Mouse (Mus musculus) limb, embryonic 12.5 days (tissue): ENCODE measurements around the gene Naaa. TPM values are rescaled to one million over a fixed set of nuclear protein-coding genes. Genes with fewer than 3 reads are reported as not detected.

Experiments
- ATAC-seq: fragments of 200-750 bp; cut with Nextera tagmentation; 2 replicates; pipeline ENCODE4 v1.8.0; 2017; ENCODE audit warnings: low read depth, moderate TSS enrichment; ENCODE audit not compliant: insufficient number of reproducible peaks, insufficient read depth, low FRiP score, low TSS enrichment
- H3K27ac ChIP-seq: fragments of 300-500 bp; sonication (generic); 2 replicates; pipeline ENCODE4 v1.5.1; 2016; ENCODE audit warnings: mild to moderate bottlenecking, moderate library complexity
- H3K27me3 ChIP-seq: fragments of 300-500 bp; sonication (generic); 2 replicates; pipeline ENCODE4 v1.6.1; 2016; ENCODE audit warnings: mild to moderate bottlenecking, moderate library complexity
- H3K36me3 ChIP-seq: fragments of 300-500 bp; sonication (generic); 2 replicates; pipeline ENCODE4 v1.6.1; 2016; ENCODE audit warnings: mild to moderate bottlenecking, moderate library complexity
- H3K4me1 ChIP-seq: fragments of 300-500 bp; sonication (generic); replicated peaks from 2 replicates; pipeline ENCODE4 v1.6.1; 2016
- H3K4me2 ChIP-seq: fragments of 300-500 bp; sonication (generic); 2 replicates; pipeline ENCODE4 v1.6.1; 2016; ENCODE audit warnings: mild to moderate bottlenecking, moderate library complexity
- H3K4me3 ChIP-seq: fragments of 300-500 bp; sonication (generic); replicated peaks from 2 replicates; pipeline ENCODE4 v1.5.1; 2016; ENCODE audit warnings: mild to moderate bottlenecking
- H3K9ac ChIP-seq: fragments of 300-500 bp; sonication (generic); replicated peaks from 2 replicates; pipeline ENCODE4 v1.6.1; 2016; ENCODE audit warnings: mild to moderate bottlenecking, moderate library complexity
- H3K9me3 ChIP-seq: fragments of 300-500 bp; sonication (generic); 2 replicates; pipeline ENCODE4 v1.6.1; 2016; ENCODE audit warnings: mild to moderate bottlenecking, moderate library complexity
- WGBS: fragments of 180-500 bp; shearing (Covaris S2); methylation state at CpG from one replicate; pipeline ENCODE4 v1.1.7; 2016; 5-methylcytosine and 5-hydroxymethylcytosine counted together
- polyA plus RNA-seq: library from polyadenylated mRNA; unstranded; fragments of >200 nt; fragmentation: Nextera tagmentation; extraction: Ambion mirVana; gene quantifications from 2 replicates; pipeline ENCODE4 v1.2.1, GENCODE M21; 2016

Naaa gene
- polyA plus RNA-seq: 4.8 and 6.0 TPM in 2 replicates

GRCm38 (mm10) chr5:92277437-92278394 is at the start of gene Naaa:
Naaa (minus strand) TSS chr5:92278170.
- H3K36me3 ChIP-seq: no peaks in the 10 kb centered on the region
- peak within 1 kb of the TSS; percentile 89 for H3K4me2 ChIP-seq
- peak within 1 kb of the TSS; percentile 66 for H3K9ac ChIP-seq
- no peaks in the 10 kb centered on the region for H3K27me3 ChIP-seq
- no peaks in the 10 kb centered on the region for H3K9me3 ChIP-seq
- peak within 1 kb of the TSS; percentile 64 for H3K4me3 ChIP-seq
- 3% methylated on average over 54 of the region's 54 CpGs for WGBS
- 0 out of 2 replicates have a peak, but pooled peaks cover 6% of the 10 kb centered on the region for H3K4me1 ChIP-seq
- peak; percentile 86 for ATAC-seq
- peak within 1 kb of the TSS; percentile 46; the same call in 1 of the 2 replicates for H3K27ac ChIP-seq

DNA sequence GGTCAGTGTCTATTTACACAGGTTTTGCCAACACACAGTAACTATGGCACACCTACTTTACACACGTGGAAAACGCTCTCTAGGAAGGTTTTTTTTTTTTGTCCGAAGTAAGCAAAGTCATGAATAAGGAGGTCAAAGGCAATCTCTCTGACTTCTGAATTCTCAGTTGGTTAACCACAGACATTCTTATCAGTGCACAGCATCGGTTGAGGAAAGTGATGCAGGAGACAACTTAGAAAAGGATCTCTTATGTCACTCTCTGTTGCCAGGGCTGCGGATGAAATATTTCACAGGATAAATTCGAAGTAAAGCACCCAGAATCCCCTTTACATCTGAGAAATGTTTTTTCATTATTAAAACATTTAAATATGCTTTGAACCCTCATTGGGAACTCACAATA is 49.4 kb upstream of the Naaa start:
- Histone ChIP-seq H3K9ac (no peak overlapping the region), H3K4me3 (no peak overlapping the region), H3K4me1 (no peaks in the 10 kb centered on the region), H3K27ac (no peak overlapping the region), H3K27me3 (no peaks in the 10 kb centered on the region), H3K36me3 (no peaks in the 10 kb centered on the region), H3K9me3 (no peaks in the 10 kb centered on the region), H3K4me2 (no peak overlapping the region)
- 86% methylated on average over 6 of the region's 6 CpGs for WGBS
- no peak for ATAC-seq

DNA sequence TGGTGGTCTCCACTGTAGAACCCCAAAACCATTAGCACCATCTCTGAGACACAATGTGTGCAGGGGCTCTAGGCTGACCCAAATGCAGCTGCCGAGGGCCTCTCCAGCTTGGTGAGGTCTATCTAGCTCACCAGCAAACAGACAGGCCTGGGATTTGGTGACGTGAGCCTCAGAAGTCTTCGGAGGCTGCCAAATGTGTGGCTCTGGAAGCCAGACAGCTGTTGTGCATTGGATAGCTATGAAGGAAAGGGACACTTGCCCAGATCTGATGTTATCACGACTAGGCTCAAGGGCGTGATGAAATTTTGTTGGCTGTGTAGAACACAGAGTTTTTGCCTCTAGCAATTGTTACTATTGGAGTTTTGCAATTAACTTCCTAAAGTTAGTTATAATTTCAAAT is 45.3 kb upstream of the Naaa start:
- no peak for ATAC-seq
- Histone ChIP-seq H3K27ac (no peak overlapping the region), H3K36me3 (no peaks in the 10 kb centered on the region), H3K9me3 (no peaks in the 10 kb centered on the region), H3K27me3 (no peaks in the 10 kb centered on the region), H3K4me1 (peaks cover 4% of the 10 kb centered on the region; the same call in 1 of the 2 replicates), H3K4me3 (no peak overlapping the region), H3K4me2 (no peak overlapping the region), H3K9ac (no peak overlapping the region)
- 75% methylated on average over 5 of the region's 5 CpGs for WGBS

- ATAC-seq: no peak
- Histone ChIP-seq H3K27ac (no peak overlapping the region), H3K4me2 (no peak overlapping the region), H3K36me3 (no peaks in the 10 kb centered on the region), H3K4me3 (no peak overlapping the region), H3K9me3 (no peaks in the 10 kb centered on the region), H3K4me1 (peaks cover 4% of the 10 kb centered on the region; the same call in 1 of the 2 replicates), H3K9ac (no peak overlapping the region), H3K27me3 (no peaks in the 10 kb centered on the region)
- WGBS: 82% methylated on average over 4 of the region's 4 CpGs
These were observed 44.6 kb upstream of the Naaa start for GRCm38 (mm10) chr5:92322612-92323011.

DNA sequence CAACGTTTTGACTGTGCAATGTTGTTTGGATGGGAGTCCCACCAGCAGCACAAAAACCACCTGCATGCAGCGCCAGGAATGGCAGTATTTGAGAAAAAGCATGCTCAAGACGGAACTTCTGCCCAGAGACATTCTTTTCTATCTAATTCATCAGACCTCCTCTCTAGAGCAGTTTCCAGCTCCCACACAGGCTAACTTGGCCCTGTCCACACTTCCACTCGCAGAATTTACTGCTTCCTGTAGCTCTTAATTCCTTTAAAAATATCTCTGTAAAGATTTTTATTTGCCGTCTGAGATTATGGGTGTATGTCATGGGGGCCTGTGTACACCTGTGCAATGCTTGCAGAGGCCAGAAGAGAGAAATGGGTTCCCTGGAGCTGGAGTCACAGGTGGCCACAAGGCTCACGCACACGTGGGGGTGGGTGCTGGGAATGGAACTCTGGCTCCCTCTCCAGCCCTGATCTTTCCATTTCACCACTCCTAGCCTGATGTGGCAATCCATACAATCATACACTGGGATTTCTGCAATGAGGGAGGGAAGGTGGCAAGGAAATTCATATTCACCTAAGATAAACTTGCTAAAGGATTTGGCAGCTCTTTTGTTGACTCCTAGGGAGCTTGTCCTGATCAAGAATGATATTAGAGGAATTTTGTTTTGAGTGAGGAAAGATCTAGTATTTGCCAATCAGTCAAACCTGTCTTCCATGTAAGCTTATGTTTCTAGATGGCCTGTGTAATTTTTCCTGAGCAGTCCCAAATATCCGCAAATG is 43.8 kb upstream of the Naaa start:
- H3K27ac ChIP-seq: no peak overlapping the region
- H3K9me3 ChIP-seq: no peaks in the 10 kb centered on the region
- no peaks in the 10 kb centered on the region for H3K27me3 ChIP-seq
- H3K36me3 ChIP-seq: no peaks in the 10 kb centered on the region
- H3K4me3 ChIP-seq: no peak overlapping the region
- no peak overlapping the region for H3K4me2 ChIP-seq
- peaks cover 4% of the 10 kb centered on the region; the same call in 1 of the 2 replicates for H3K4me1 ChIP-seq
- ATAC-seq: no peak
- H3K9ac ChIP-seq: no peak overlapping the region
- WGBS: 55% methylated on average over 8 of the region's 8 CpGs

GRCm38 (mm10) chr5:92318596-92318995 is 40.6 kb upstream of the Naaa start:
- WGBS: 93% methylated on average over 14 of the region's 14 CpGs

DNA sequence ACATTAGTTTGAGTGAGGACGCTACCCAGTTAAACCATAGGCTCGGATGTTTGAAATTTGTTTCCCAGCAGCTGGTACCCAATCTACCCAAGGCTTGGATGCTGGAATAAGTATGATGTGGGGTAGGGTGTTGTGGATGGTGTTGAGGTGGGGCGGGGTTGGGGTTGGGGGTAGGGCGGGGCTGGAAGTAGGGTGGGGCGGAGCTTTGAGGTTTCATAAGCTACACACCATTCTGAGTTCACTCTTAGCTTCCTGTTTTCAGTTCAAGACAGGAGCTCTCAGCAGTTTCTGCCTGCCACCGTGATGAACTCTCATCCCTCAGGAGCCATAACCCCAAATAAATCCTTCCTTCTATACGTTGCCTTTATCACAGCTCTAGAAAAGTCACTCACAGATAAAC is 40.1 kb upstream of the Naaa start:
- Histone ChIP-seq H3K27ac (no peak overlapping the region), H3K9me3 (no peaks in the 10 kb centered on the region), H3K4me1 (peaks cover 4% of the 10 kb centered on the region; the same call in 1 of the 2 replicates), H3K9ac (no peak overlapping the region), H3K4me2 (no peak overlapping the region), H3K27me3 (no peaks in the 10 kb centered on the region), H3K36me3 (no peaks in the 10 kb centered on the region), H3K4me3 (no peak overlapping the region)
- 86% methylated on average over 7 of the region's 7 CpGs for WGBS
- no peak for ATAC-seq

More at GRCm38 (mm10) chr5:92318596-92318995, 40.6 kb upstream of the Naaa start:
- Histone ChIP-seq H3K36me3 (no peaks in the 10 kb centered on the region), H3K27ac (no peak overlapping the region), H3K9ac (no peak overlapping the region), H3K4me2 (no peak overlapping the region), H3K9me3 (no peaks in the 10 kb centered on the region), H3K4me1 (peaks cover 4% of the 10 kb centered on the region; the same call in 1 of the 2 replicates), H3K4me3 (no peak overlapping the region), H3K27me3 (no peaks in the 10 kb centered on the region)
- no peak for ATAC-seq

- H3K4me1 ChIP-seq: peaks cover 6% of the 10 kb centered on the region
- WGBS: 75% methylated on average over 7 of the region's 7 CpGs
- no peak overlapping the region for H3K9ac ChIP-seq
- H3K36me3 ChIP-seq: no peaks in the 10 kb centered on the region
- H3K9me3 ChIP-seq: no peaks in the 10 kb centered on the region
- ATAC-seq: no peak
- no peak overlapping the region for H3K27ac ChIP-seq
- no peak overlapping the region for H3K4me3 ChIP-seq
- H3K4me2 ChIP-seq: no peak overlapping the region
- H3K27me3 ChIP-seq: no peaks in the 10 kb centered on the region
These were observed 35.8 kb upstream of the Naaa start for GRCm38 (mm10) chr5:92313776-92314175.

GRCm38 (mm10) chr5:92312046-92312715 is 34.2 kb upstream of the Naaa start:
- Histone ChIP-seq H3K27ac (no peak overlapping the region), H3K36me3 (no peaks in the 10 kb centered on the region; the same call in 1 of the 2 replicates), H3K4me2 (0 out of 2 replicates have a peak overlapping the region, but pooled peaks have one; percentile 7), H3K27me3 (no peaks in the 10 kb centered on the region), H3K4me3 (no peak overlapping the region), H3K9me3 (no peaks in the 10 kb centered on the region), H3K4me1 (peaks cover 9% of the 10 kb centered on the region), H3K9ac (no peak overlapping the region)
- 15% methylated on average over 13 of the region's 13 CpGs for WGBS
- no peak for ATAC-seq

GRCm38 (mm10) chr5:92309681-92310511 is 31.9 kb upstream of the Naaa start, which contains the start of gene Sdad1:
Sdad1 (minus strand) TSS chr5:92310479.
- 2% methylated on average over 41 of the region's 41 CpGs for WGBS
- peak; percentile 91 for ATAC-seq
- H3K9ac ChIP-seq: peak within 1 kb of the TSS; percentile 79
- no peaks in the 10 kb centered on the region for H3K27me3 ChIP-seq
- H3K4me1 ChIP-seq: peaks cover 9% of the 10 kb centered on the region
- H3K27ac ChIP-seq: peak within 1 kb of the TSS; percentile 56; the same call in 1 of the 2 replicates
- H3K9me3 ChIP-seq: no peaks in the 10 kb centered on the region
- H3K4me2 ChIP-seq: peak within 1 kb of the TSS; percentile 76
- peaks cover 22% of the 10 kb centered on the region for H3K36me3 ChIP-seq
- peak within 1 kb of the TSS; percentile 89 for H3K4me3 ChIP-seq
